Mouse (Mus musculus) brain, embryonic 14.5 days (tissue): ENCODE results near the gene Slc25a33. TPM values are rescaled to one million over a fixed set of nuclear protein-coding genes. Genes with fewer than 3 reads are reported as not detected.

ENCODE experiments used
- DNase-seq: peaks from one replicate; pipeline ENCODE4 v3.0.0-alpha.2; 2011; ENCODE audit warnings: low read depth
- CTCF ChIP-seq: fragments of 200-500 bp; IDR thresholded peaks from 2 replicates; pipeline ENCODE4 v1.5.1; 2012; ENCODE audit warnings: inconsistent platforms, mild to moderate bottlenecking, moderate library complexity, borderline replicate concordance; ENCODE audit not compliant: insufficient read depth, insufficient read length; ENCODE audit errors: extremely low read depth
- POLR2A ChIP-seq: fragments of 200-500 bp; IDR thresholded peaks from 2 replicates; pipeline ENCODE4 v1.6.1; 2012; ENCODE audit warnings: mild to moderate bottlenecking, inconsistent platforms, borderline replicate concordance; ENCODE audit not compliant: poor library complexity, insufficient read depth, insufficient read length, severe bottlenecking; ENCODE audit errors: extremely low read depth
- polyA plus RNA-seq: library from polyadenylated mRNA; depleted of rRNA; stranded (reverse); fragments of >200 nt; gene quantifications from 2 replicates; pipeline ENCODE4 v1.2.3, GENCODE M21; 2012

The Slc25a33 gene
- polyA plus RNA-seq, 1 experiment = 16.1 TPM

DNA sequence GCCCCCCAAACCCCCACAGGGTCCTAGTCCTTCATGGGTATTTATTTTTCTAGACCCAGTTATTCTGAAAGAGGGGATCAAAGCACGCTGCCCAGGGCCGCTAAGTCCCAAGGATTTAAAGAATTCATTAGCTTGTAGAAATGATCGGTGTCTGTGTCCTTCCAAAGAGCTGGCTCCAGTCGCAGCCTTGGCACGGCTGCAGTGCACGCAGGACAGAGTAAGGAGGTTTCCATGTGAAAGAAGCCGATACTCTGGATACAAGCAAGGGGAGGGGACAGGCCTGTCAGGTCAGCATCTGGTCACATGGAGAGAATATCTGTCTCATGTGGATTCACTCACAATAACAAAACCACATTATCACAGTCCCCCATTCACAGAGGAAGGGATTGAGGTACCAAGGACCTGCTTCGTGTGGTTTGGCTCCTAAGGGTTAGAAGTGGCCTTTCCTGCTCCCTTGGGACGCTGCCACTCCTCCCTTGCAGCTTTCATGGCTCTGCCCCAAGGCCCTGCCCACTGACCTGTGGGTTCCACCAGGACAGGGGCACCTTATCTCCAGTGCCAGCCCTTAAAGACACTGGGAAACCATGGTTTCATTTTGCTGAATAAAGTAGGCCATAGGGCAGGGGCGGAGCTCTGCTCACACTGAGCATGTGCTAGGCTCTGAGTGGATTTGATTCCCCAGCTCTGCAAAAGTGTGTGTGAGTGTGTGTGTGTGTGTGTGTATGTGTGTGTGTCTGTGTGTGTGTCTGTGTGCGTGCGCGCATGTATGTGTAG, 15.5 kb upstream of the Slc25a33 start:
- no peak for DNase-seq
- TF ChIP-seq CTCF (no peak), POLR2A (no peak)

DNA sequence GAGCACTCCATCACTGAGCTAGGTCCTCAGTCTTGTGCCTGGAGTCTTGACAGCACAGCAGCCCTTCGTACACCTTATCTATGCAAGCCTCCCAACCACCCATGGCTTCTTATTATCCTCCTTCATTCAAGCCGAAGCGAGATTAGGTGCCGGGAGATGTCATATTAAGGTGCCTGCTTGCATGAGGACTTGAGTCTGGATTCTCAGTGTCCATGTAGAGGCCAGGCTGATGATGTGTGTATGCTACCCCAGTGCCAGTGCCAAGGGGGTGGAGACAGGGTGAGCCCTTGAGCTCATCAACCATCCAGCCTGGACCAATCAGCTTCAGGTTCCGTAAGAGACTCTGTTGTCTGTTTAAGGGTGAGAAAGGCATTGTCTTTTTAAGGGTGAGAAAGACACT, 10.8 kb upstream of the Slc25a33 start:
- TF ChIP-seq CTCF = no peak
- TF ChIP-seq POLR2A = no peak
- DNase-seq = no peak

DNA sequence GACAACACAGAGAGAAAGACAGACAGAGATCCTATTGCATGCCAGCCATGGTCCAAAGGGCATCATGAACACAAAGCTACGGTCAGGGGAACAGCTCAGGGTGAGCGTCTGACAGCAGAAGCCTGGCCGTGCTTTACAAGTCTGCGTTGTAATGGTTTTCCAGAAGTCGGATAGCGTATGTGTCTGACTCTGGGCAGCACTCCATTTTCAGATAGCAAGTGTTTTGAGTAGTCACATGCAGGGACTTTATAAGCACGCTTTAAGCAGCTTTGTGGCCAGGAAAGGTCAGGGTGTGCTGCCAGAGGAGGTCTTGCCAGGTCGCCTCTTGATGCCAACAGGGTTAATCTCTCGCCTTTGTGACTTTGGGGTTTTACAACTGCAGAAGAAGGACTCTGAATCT, 10.3 kb upstream of the Slc25a33 start:
- TF ChIP-seq CTCF = no peak
- no peak for TF ChIP-seq POLR2A

DNA sequence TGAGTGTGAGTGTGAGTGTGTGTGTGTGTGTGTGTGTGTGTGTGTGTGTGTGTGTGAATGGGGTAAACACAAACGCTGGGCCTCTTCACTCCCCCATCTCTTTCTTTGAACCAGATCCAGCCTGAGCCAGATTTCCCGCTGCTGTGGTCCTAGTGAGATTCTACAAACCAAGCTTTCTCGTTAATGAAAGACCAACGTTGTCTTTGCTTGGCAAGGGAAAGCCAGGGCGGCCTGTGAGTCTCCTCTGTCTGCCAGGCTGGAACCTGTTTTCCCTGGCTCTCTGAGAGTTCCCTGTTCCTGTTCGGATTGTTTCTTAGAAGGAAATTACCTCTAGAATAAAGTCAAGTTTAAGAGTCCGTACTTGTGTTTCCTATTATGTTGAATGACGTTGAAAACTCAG, 8.9 kb upstream of the Slc25a33 start:
- no peak for TF ChIP-seq POLR2A
- TF ChIP-seq CTCF = no peak

More for the DNA sequence above, 10.3 kb upstream of the Slc25a33 start:
- no peak for DNase-seq

DNA sequence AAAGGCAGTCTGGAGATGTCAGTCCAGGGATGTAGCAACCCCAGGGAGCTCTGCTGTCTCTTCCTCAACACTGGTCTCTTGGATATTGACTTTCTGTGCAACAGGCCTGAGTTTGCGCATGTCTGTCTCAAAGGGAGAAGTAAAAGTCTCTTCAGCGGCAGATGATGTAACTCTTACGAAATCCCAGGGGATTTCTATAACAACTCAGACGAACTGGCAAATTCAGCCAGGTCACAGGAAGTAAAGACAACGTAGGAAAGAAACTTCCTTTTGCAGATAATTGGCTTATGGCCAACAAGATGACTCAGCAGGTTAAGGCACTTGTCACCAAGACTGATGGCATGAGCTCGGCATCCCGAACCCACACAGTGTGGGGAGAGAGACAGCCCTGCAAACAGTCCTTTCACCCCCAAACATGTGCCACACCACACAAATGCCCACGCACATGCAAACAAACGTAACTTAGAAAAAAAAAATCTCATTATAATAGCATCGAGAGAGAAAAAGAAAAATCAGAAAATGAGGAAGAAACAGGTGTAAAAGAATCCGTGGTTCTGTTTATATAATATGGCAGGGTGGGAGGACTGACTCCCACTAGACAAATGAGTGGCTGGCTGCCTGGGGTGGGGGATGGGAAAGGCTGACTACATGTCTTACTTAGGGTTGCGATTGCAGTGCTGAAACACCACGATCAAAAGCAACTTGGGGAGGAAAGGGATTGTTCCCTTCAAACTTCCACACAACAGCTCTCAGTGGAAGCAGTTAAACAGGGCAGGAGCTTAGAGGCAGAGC, 6.7 kb upstream of the Slc25a33 start:
- no peak for DNase-seq
- TF ChIP-seq CTCF = no peak

More for the DNA sequence above, 8.9 kb upstream of the Slc25a33 start:
- DNase-seq = peak; percentile 64

DNA sequence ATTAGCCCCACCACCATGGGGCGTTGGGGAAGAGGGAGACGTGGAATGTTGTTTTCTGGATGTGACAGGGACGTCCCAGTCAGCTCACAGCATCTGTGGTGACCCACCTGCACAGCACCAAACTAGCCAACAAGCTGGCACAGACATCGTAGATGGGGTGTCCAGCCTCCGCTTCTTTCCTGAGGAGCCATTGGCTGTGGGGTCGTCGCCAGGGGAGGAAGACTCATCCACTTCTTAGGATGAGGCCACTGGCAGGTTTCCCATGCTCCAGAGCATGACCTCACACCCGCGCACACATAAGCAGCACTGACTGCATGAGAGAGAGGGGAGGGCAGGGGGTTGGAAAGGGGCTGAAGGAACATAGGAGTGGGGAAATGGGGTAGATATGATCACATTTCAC, 5.9 kb upstream of the Slc25a33 start:
- TF ChIP-seq POLR2A (no peak), CTCF (no peak)
- DNase-seq = no peak

DNA sequence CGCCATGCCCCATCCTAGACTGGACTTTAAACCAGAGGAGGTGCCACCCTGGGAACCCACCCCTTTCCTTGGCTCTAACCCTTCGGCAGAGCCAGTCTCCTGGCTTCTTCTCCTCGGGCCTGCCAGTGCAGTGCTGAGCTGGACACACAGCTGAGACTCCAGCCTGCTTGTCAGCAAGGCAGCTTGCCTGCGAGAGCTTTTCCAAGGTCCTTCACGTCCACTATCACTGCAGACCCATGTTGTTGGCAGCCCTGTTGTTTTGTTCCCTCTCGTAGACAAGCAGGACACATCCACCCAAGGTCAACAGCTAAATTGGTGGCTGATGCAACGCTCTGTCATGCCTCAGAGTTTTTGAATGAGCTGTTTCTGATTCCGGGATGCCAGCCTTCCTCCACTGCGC, 3.0 kb upstream of the Slc25a33 start:
- DNase-seq = no peak
- TF ChIP-seq POLR2A (no peak), CTCF (no peak)

DNA sequence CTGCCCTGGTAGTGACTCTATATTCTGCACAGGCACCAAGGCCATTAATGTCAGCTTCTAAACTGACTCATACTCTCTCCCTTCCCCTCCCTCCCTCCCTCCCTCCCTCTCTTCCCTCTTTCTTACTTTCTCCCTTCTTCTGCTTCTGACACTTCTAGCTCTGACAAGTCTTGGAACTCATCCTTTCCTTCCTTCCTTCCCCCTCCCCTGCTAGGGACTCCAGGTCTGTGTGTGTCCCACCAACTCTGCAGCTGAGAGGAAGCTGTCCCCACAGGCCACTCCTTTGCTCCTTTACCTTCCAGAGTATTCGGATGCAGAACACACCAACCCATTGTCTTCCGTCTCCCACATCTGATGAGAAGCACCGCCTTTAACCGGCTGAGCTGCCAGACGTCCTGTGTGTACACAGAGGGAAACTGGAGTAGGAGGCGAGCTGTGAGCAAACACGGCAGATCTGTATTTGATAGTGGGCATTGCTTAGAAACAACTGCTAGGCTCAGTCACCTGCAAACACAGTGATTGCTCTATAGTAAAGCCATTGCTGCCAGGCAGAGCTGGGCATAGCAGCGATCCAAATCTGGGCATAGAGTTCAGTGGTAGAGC, 1.8 kb upstream of the Slc25a33 start:
- no peak for DNase-seq
- TF ChIP-seq CTCF (no peak), POLR2A (no peak)

DNA sequence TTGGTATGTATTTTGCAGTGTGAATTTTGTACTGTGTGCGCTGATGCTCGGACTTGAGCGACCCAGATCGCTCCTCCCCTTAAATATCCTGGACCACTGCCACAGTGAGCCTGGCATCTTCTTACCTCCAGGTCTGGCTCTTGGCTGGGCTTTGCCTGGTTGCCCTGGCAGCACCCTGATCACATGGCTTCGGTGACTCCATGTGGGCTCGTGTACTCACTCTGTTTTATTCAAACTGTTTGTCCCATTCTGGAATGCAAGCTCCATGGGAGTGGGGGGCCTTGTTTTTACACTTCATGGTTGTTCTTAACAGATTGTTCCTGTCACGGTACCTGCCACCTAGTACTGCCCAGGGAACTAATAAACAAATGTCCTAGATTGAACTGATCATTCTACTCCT, 1.3 kb upstream of the Slc25a33 start:
- peak; percentile 55 for DNase-seq

DNA sequence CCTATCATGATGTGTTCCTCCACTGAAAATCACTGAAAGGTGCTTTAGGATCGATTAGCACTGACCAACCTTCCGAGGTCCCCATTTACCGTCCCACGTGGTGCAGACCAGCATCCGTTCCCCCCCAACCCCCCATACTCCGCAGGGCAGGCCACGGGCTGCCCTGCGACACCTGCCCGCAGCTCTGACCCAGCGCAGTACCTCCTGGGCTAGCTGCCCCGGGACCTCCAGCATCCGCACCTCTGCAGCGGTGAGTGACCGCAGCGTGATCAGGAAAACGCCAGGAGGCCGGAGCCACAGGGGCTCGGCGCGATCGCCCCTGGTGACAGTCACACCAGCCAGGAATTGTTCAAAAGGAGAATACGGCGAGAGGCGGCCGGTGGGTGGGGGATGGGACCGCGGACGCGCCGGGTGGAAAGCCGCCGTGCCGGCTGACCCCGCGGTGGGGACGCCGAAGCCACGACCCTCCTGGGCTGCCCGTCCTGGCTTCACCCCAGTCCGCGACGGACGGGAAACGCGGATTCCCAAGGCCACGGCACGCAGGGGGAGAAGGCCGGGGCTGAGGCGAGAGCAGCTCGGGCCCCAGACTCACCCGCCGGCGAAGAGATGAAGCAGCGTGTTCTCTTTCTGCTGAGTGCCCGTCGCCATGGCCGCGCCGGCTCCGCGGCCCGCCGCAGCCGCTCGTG, 526 bp downstream of the Slc25a33 start:
- no peak for TF ChIP-seq POLR2A
- no peak for TF ChIP-seq CTCF
- no peak for DNase-seq

More for the DNA sequence above, 1.3 kb upstream of the Slc25a33 start:
- TF ChIP-seq CTCF (no peak), POLR2A (no peak)

DNA sequence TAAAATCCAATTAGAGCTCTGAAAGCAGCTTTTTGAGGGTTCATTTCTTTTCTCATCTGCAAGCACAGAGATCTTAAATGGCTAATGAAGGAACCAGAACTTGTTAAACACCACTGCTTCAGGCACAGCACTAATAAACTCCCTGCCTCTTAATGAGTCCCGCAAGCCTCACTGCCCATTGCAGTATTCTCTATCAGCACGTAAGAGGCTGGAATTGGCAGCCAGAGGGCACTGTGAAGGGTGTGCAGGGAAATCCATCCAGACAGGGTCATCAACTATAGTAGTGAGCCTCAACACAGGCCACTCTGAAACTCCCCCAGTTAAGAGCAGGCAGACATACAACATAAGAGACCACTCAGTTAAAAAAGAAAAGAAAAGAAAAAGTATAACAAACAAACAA, 1.7 kb downstream of the Slc25a33 start:
- peak; percentile 84 for DNase-seq
- TF ChIP-seq POLR2A (no peak), CTCF (peak; percentile 40; the same call in 1 of the 2 replicates)
